20 mouse cellular contexts compared by ENCODE assay signal in the genomic region with DNA sequence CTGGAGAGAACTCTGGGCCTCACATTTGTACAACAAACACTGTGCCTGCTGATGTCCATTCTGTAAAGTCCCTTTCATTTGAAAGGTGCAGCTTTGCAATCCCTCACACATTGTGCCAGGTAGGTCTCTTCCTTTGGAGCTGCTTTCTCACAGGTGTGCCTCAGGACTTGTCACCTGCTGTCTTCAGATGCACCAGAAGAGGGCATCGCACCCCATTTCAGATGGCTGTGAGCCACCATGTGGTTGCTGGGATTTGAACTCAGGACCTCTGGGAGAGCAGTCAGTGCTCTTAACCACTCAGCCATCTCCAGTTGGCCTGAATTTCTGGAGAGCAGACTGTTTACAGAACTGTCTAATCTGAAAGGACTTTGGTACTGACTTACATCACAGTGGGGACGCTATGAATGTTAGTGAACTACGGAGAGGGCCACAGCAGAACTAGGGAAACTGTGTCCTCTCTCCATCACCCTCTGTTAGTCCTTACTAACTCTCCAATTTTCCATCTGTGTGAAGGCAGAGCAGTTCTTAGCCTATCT. TPM values are rescaled to one million over a fixed set of nuclear protein-coding genes. Genes with fewer than 3 reads are reported as not detected.
DNase-seq lines count a peak whose midpoint lies in the region; ATAC-seq and TF ChIP-seq lines count a peak whose summit lies in the region.
"Had no signal": no experiment of that assay in that cellular context is flagged by ENCODE, and none has a peak within 500 bp of the region (broad histone marks: within the 10 kb centered on the region; RNA-seq: fewer than 3 reads in every experiment).

No protein-coding gene starts in this region.

- H3K4me2 ChIP-seq in kidney, embryonic 15.5 days = no peak overlapping the region
- no peak overlapping the region for H3K4me2 ChIP-seq in midbrain, embryonic 11.5 days
- H3K4me2 ChIP-seq in midbrain, embryonic 13.5 days (replicated peaks) = no peak overlapping the region

- H3K4me3 ChIP-seq in kidney, adult 2 months (ENCODE audit: insufficient read depth, low read depth, low read length) = no peak overlapping the region
- no peak overlapping the region for H3K4me3 ChIP-seq in kidney, embryonic 15.5 days (replicated peaks)
- no peak overlapping the region for H3K4me3 ChIP-seq in midbrain, embryonic 11.5 days (ENCODE audit: low read depth, low read length)
- H3K4me3 ChIP-seq in midbrain, embryonic 13.5 days (replicated peaks) = no peak overlapping the region
- H3K4me3 ChIP-seq in bone marrow, adult 2 months (replicated peaks; ENCODE audit: control insufficient read depth, low read depth, low read length) = no peak overlapping the region
- H3K4me3 ChIP-seq in small intestine, adult 2 months (ENCODE audit: low read depth, low read length) = no peak overlapping the region
- H3K4me3 ChIP-seq: heart, embryonic 10.5 days; neural tube, embryonic 15.5 days; stomach, embryonic 15.5 days had no signal

- H3K9ac ChIP-seq in kidney, embryonic 15.5 days = no peak overlapping the region
- H3K9ac ChIP-seq in midbrain, embryonic 11.5 days (ENCODE audit: low read length) = no peak overlapping the region
- H3K9ac ChIP-seq in midbrain, embryonic 13.5 days (replicated peaks) = no peak overlapping the region
- H3K9ac ChIP-seq: neural tube, embryonic 15.5 days; stomach, embryonic 15.5 days had no signal

- H3K4me1 ChIP-seq in kidney, adult 2 months (ENCODE audit: control insufficient read depth, insufficient read depth, low read length) = no peaks in the 10 kb centered on the region
- peaks cover 51% of the 10 kb centered on the region for H3K4me1 ChIP-seq in kidney, embryonic 15.5 days
- H3K4me1 ChIP-seq in midbrain, embryonic 11.5 days (ENCODE audit: control insufficient read depth, insufficient read depth, low read length) = peaks cover 46% of the 10 kb centered on the region
- peaks cover 60% of the 10 kb centered on the region for H3K4me1 ChIP-seq in midbrain, embryonic 13.5 days (replicated peaks)
- H3K4me1 ChIP-seq in bone marrow, adult 2 months (ENCODE audit: control insufficient read depth, insufficient read depth, low read length) = no peaks in the 10 kb centered on the region
- H3K4me1 ChIP-seq in small intestine, adult 2 months (ENCODE audit: control insufficient read depth, insufficient read depth, insufficient read length, low read length) = peaks cover 6% of the 10 kb centered on the region

- peak; percentile 27; the same call in 1 of the 2 replicates for TF ChIP-seq CTCF in kidney, adult 2 months (conservative IDR thresholded peaks at IDR 0.05; ENCODE audit: insufficient read depth, insufficient read length, low read depth, low read length)
- 0 out of 2 replicates have a peak, but pooled peaks have one; percentile 11 for TF ChIP-seq CTCF in bone marrow, adult 2 months (IDR thresholded peaks at IDR 0.05; ENCODE audit: control insufficient read depth, insufficient read depth, low read length)
- TF ChIP-seq CTCF in small intestine, adult 2 months (IDR thresholded peaks at IDR 0.05; ENCODE audit: extremely low read depth, insufficient read length, insufficient replicate concordance, low read depth, low read length) = peak; percentile 38; the same call in 1 of the 2 replicates

- no peak for TF ChIP-seq POLR2A in kidney, adult 2 months (IDR thresholded peaks at IDR 0.05; ENCODE audit: low read depth, low read length)
- no peak for TF ChIP-seq POLR2A in bone marrow, adult 2 months (IDR thresholded peaks at IDR 0.05; ENCODE audit: borderline replicate concordance, control insufficient read depth, low read depth, low read length)
- no peak for TF ChIP-seq POLR2A in small intestine, adult 2 months (IDR thresholded peaks at IDR 0.05; ENCODE audit: low read depth, low read length)

- no peak for ATAC-seq in kidney, embryonic 15.5 days (replicated peaks; ENCODE audit: low FRiP score)
- ATAC-seq in midbrain, embryonic 11.5 days (ENCODE audit: low FRiP score) = no peak
- no peak for ATAC-seq in midbrain, embryonic 13.5 days
- ATAC-seq: forebrain, embryonic 14.5 days; hindbrain, embryonic 16.5 days had no signal

- DNase-seq in kidney, adult 2 months = no peak
- DNase-seq in midbrain, embryonic 11.5 days (ENCODE audit: low spot score, missing footprints) = peak; percentile 81
- DNase-seq in MN1 (ENCODE audit: low spot score) = no peak
- no peak for DNase-seq in right cerebral cortex, adult 18-20 months
- DNase-seq: adrenal gland, adult 2 months; cerebellum, adult 9-10 months; gastrocnemius, postnatal 10 days; heart, postnatal 14 days; kidney, postnatal 10 days; lung, adult 2 months; thymus, postnatal 14 days had no signal

- 85% methylated on average over 3 of the region's 3 CpGs for WGBS in kidney, adult 2 months
- 90% methylated on average over 3 of the region's 3 CpGs for WGBS in kidney, embryonic 15.5 days
- 80% methylated on average over 3 of the region's 3 CpGs for WGBS in midbrain, embryonic 11.5 days
- 90% methylated on average over 3 of the region's 3 CpGs for WGBS in midbrain, embryonic 13.5 days
- 81% methylated on average over 3 of the region's 3 CpGs for WGBS in bone marrow, adult 2 months
- 31% methylated on average over 3 of the region's 3 CpGs for WGBS in small intestine, adult 2 months

- no peaks in the 10 kb centered on the region for H3K36me3 ChIP-seq in kidney, adult 2 months (ENCODE audit: control insufficient read depth, insufficient read depth, low read length)
- H3K36me3 ChIP-seq in kidney, embryonic 15.5 days = 0 out of 2 replicates have a peak, but pooled peaks cover 7% of the 10 kb centered on the region
- H3K36me3 ChIP-seq in midbrain, embryonic 11.5 days (ENCODE audit: control insufficient read depth, insufficient read depth, low read length) = peaks cover 5% of the 10 kb centered on the region
- H3K36me3 ChIP-seq in midbrain, embryonic 13.5 days = peaks cover 43% of the 10 kb centered on the region
- H3K36me3 ChIP-seq in small intestine, adult 2 months (ENCODE audit: control insufficient read depth, insufficient read depth, low read length) = no peaks in the 10 kb centered on the region
- H3K36me3 ChIP-seq: stomach, embryonic 15.5 days had no signal

- no peak overlapping the region for H3K27ac ChIP-seq in kidney, adult 2 months (ENCODE audit: insufficient read depth, low read depth, low read length)
- no peak overlapping the region for H3K27ac ChIP-seq in kidney, embryonic 15.5 days
- H3K27ac ChIP-seq in midbrain, embryonic 11.5 days (ENCODE audit: low read depth, low read length) = no peak overlapping the region
- H3K27ac ChIP-seq in midbrain, embryonic 13.5 days = no peak overlapping the region
- H3K27ac ChIP-seq in bone marrow, adult 2 months (ENCODE audit: control insufficient read depth, insufficient read depth, low read depth, low read length, poor library complexity) = no peak overlapping the region
- no peak overlapping the region for H3K27ac ChIP-seq in small intestine, adult 2 months (ENCODE audit: insufficient read depth, low read depth, low read length)
- H3K27ac ChIP-seq: heart, embryonic 10.5 days; neural tube, embryonic 15.5 days; stomach, embryonic 15.5 days had no signal

- H3K9me3 ChIP-seq in kidney, embryonic 15.5 days (replicated peaks) = no peaks in the 10 kb centered on the region
- no peaks in the 10 kb centered on the region for H3K9me3 ChIP-seq in midbrain, embryonic 11.5 days (ENCODE audit: control insufficient read depth, low read length)
- no peaks in the 10 kb centered on the region for H3K9me3 ChIP-seq in midbrain, embryonic 13.5 days
- H3K9me3 ChIP-seq: heart, embryonic 10.5 days; neural tube, embryonic 15.5 days; stomach, embryonic 15.5 days had no signal

- H3K27me3 ChIP-seq in kidney, adult 2 months (replicated peaks; ENCODE audit: control insufficient read depth, insufficient read depth, low read length) = no peaks in the 10 kb centered on the region
- peaks cover 68% of the 10 kb centered on the region for H3K27me3 ChIP-seq in kidney, embryonic 15.5 days
- peaks cover 20% of the 10 kb centered on the region; the same call in 1 of the 2 replicates for H3K27me3 ChIP-seq in midbrain, embryonic 11.5 days (ENCODE audit: control insufficient read depth, insufficient read depth, low read length)
- peaks cover 26% of the 10 kb centered on the region for H3K27me3 ChIP-seq in midbrain, embryonic 13.5 days
- H3K27me3 ChIP-seq in small intestine, adult 2 months (ENCODE audit: control insufficient read depth, insufficient read depth, low read length) = peaks cover 17% of the 10 kb centered on the region

RNA-seq across cellular contexts. Expression of a gene that starts 6.7 kb away (rescaled TPM):
- polyA plus RNA-seq in kidney, adult 2 months (2012; rRNA removed) = not detected in 2 replicates
- not detected in 2 replicates for polyA plus RNA-seq in kidney, embryonic 15.5 days (2015; fragmentation: Nextera tagmentation; extraction: Ambion mirVana)
- 3.7 and 4.5 TPM in 2 replicates for polyA plus RNA-seq in midbrain, embryonic 11.5 days (2014; fragmentation: Nextera tagmentation; extraction: Ambion mirVana)
- polyA plus RNA-seq in midbrain, embryonic 13.5 days (2015; fragmentation: Nextera tagmentation; extraction: Ambion mirVana) = 7.6 and 9.9 TPM in 2 replicates
- not detected in 2 replicates for polyA plus RNA-seq in bone marrow, adult 2 months (2011; ENCODE audit: insufficient read depth, insufficient read length, low replicate concordance, missing spikeins)
- not detected in 2 replicates for polyA plus RNA-seq in small intestine, adult 2 months (2012; rRNA removed)
- polyA plus RNA-seq: adrenal gland, adult 2 months; lung, adult 2 months; stomach, embryonic 15.5 days had no signal

RNA-seq across cellular contexts. Expression of a gene that starts 7.6 kb away (rescaled TPM):
- polyA plus RNA-seq in kidney, adult 2 months (2012; rRNA removed) = 0.05 TPM in 1 of 2 replicates, not detected in the other
- 0.55 and 0.62 TPM in 2 replicates for polyA plus RNA-seq in kidney, embryonic 15.5 days (2015; fragmentation: Nextera tagmentation; extraction: Ambion mirVana)
- polyA plus RNA-seq in midbrain, embryonic 11.5 days (2014; fragmentation: Nextera tagmentation; extraction: Ambion mirVana) = 14.3 and 15.3 TPM in 2 replicates
- 13.5 and 20.6 TPM in 2 replicates for polyA plus RNA-seq in midbrain, embryonic 13.5 days (2015; fragmentation: Nextera tagmentation; extraction: Ambion mirVana)
- polyA plus RNA-seq in bone marrow, adult 2 months (2011; ENCODE audit: insufficient read depth, insufficient read length, low replicate concordance, missing spikeins) = not detected in 2 replicates
- 0.03 and 0.04 TPM in 2 replicates for polyA plus RNA-seq in small intestine, adult 2 months (2012; rRNA removed)

RNA-seq across cellular contexts. Expression of a gene that starts 39.2 kb away (rescaled TPM):
- 25.0 and 35.1 TPM in 2 replicates for polyA plus RNA-seq in kidney, adult 2 months (2012; rRNA removed)
- 305 and 313 TPM in 2 replicates for polyA plus RNA-seq in kidney, embryonic 15.5 days (2015; fragmentation: Nextera tagmentation; extraction: Ambion mirVana)
- 268 and 278 TPM in 2 replicates for polyA plus RNA-seq in midbrain, embryonic 11.5 days (2014; fragmentation: Nextera tagmentation; extraction: Ambion mirVana)
- 98.4 and 99.3 TPM in 2 replicates for polyA plus RNA-seq in midbrain, embryonic 13.5 days (2015; fragmentation: Nextera tagmentation; extraction: Ambion mirVana)
- 80.0 and 89.6 TPM in 2 replicates for polyA plus RNA-seq in bone marrow, adult 2 months (2011; ENCODE audit: insufficient read depth, insufficient read length, low replicate concordance, missing spikeins)
- 11.5 and 27.8 TPM in 2 replicates for polyA plus RNA-seq in small intestine, adult 2 months (2012; rRNA removed)

RNA-seq across cellular contexts. Expression of a gene that starts 42.4 kb away (rescaled TPM):
- polyA plus RNA-seq in kidney, adult 2 months (2012; rRNA removed) = 116 and 122 TPM in 2 replicates
- polyA plus RNA-seq in kidney, embryonic 15.5 days (2015; fragmentation: Nextera tagmentation; extraction: Ambion mirVana) = 149 and 156 TPM in 2 replicates
- polyA plus RNA-seq in midbrain, embryonic 11.5 days (2014; fragmentation: Nextera tagmentation; extraction: Ambion mirVana) = 75.1 and 87.0 TPM in 2 replicates
- polyA plus RNA-seq in midbrain, embryonic 13.5 days (2015; fragmentation: Nextera tagmentation; extraction: Ambion mirVana) = 72.2 and 73.2 TPM in 2 replicates
- polyA plus RNA-seq in bone marrow, adult 2 months (2011; ENCODE audit: insufficient read depth, insufficient read length, low replicate concordance, missing spikeins) = 25.7 and 51.3 TPM in 2 replicates
- 27.7 and 55.3 TPM in 2 replicates for polyA plus RNA-seq in small intestine, adult 2 months (2012; rRNA removed)

RNA-seq across cellular contexts. Expression of a gene that starts 42.4 kb away (rescaled TPM):
- polyA plus RNA-seq in kidney, adult 2 months (2012; rRNA removed) = 253 and 280 TPM in 2 replicates
- 157 TPM in 2 replicates for polyA plus RNA-seq in kidney, embryonic 15.5 days (2015; fragmentation: Nextera tagmentation; extraction: Ambion mirVana)
- 107 and 114 TPM in 2 replicates for polyA plus RNA-seq in midbrain, embryonic 11.5 days (2014; fragmentation: Nextera tagmentation; extraction: Ambion mirVana)
- polyA plus RNA-seq in midbrain, embryonic 13.5 days (2015; fragmentation: Nextera tagmentation; extraction: Ambion mirVana) = 61.1 and 62.4 TPM in 2 replicates
- polyA plus RNA-seq in bone marrow, adult 2 months (2011; ENCODE audit: insufficient read depth, insufficient read length, low replicate concordance, missing spikeins) = 27.3 and 32.3 TPM in 2 replicates
- 53.6 and 88.1 TPM in 2 replicates for polyA plus RNA-seq in small intestine, adult 2 months (2012; rRNA removed)
